Mouse (Mus musculus) cerebellum, postnatal 4 days (tissue): ENCODE results near the gene Tusc2.

Source experiments
- DNase-seq, 2 experiments: peaks; one replicate each; pipeline ENCODE4 v3.0.0; 2022; ENCODE audit warnings: low spot score in 2 of 2, mixed read lengths in 1 of 2

Tusc2 gene

DNA sequence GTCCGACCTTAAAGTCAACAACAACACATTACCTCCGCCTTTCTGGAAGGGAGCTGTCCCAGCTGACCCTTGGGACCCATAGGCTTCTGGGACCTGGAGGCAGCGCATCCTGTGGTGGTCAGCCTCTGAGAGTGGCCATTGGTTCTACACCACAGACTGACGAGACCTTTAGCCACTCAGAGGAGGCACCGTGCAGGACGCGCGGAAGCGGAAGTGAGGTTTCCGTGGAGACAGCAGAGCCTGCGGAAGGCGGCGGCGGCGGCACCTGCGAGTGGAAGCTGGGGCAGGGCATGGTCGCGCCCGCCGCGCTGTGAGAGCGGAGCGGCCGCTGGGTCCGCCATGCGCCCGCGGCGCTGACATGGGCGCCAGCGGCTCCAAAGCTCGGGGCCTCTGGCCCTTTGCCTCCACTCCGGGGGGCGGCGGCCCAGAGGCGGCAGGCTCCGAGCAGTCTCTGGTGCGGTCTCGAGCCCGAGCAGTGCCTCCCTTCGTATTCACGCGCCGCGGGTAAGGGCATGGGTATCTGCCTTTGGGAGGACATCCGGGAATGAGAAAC, at the start of gene Tusc2:
Gene Tusc2, plus strand, starts transcription at position 227 of the 553 bp plus-strand sequence.
- peak; percentile 85 to 90 for DNase-seq

GRCm38 (mm10) chr9:107514303-107514955, 48.6 kb upstream of the Tusc2 start:
- DNase-seq: peak; percentile 91 to 95

DNA sequence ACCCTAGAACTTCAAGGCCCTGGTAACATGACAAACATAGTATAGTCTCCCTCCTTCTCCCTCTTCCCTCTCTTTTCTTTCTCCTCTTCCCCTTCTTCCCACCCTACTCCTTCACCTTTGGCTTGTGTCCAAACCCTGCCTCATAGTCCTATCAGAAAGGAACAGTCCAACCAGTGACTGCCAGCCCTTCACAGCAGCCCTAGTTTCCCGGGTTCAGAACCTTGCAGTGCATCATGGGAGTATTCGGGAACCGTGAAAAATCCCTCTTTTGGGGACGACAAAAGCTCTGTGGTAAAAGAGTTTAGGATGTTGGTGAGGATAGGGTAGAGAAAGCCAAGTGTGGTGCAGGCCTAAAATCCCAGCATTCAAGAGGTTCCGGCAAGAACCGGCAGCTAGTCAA, 42.7 kb upstream of the Tusc2 start:
- DNase-seq: no peak

DNA sequence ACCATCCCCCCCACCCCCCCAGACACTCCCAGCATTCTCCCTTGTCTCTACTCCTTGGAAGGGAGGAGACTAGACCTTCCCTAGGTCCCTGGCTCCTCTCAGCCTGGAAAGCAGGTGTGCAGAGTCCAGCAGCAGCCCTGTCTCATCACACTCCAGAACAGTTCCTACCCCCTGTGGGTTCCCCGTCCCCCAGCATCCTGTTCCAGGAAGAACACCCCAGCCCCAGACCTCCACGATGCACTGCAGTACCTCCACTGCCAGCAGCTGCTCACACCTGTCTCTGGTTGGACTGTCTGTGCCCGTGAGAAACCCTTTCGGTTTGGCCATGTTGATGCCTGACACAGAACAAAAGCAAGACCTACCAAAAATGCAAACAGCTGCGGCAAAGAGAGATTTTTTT, 41.9 kb upstream of the Tusc2 start:
- no peak for DNase-seq

- DNase-seq: no peak
Observed at GRCm38 (mm10) chr9:107521711-107522399, 41.2 kb upstream of the Tusc2 start.

GRCm38 (mm10) chr9:107522400-107522711, 40.7 kb upstream of the Tusc2 start:
- no peak for DNase-seq

- peak; percentile 72 to 79 for DNase-seq
Observed at GRCm38 (mm10) chr9:107526198-107527026, 36.6 kb upstream of the Tusc2 start.

DNA sequence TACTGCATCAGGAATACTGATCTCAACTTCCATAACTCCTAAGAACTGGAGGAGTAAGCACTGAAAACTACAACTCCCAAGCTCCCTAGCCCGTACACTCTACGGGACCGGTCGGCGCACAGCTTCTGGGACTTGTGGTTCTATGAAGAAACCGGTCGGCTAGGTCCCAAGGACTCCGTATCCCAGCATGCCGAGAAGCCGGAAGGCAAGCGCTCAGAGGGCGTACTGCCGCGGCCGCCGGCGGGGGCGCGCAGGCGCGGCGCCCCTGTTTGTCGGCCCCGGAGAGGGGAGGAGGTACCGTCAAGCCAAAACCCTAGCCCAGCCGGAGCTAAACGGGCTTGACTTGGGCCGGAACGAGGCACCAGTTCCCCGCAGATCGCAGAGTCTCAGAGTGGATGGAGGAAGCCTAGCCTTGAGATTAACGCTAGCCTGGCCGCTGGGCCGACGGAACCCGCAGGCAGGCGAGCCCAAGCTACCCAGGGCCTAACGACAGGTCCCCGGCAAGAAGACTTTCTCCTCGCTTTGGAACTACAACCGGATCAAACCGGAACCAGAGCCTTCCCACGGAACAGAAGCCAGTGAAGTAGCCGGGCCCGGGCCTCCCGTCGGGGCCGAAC, 29.2 kb upstream of the Tusc2 start, which contains the start of gene Tmem115:
Gene Tmem115, plus strand, starts transcription at position 155 of the 617 bp plus-strand sequence.
- DNase-seq: peak; percentile 75 to 89

DNA sequence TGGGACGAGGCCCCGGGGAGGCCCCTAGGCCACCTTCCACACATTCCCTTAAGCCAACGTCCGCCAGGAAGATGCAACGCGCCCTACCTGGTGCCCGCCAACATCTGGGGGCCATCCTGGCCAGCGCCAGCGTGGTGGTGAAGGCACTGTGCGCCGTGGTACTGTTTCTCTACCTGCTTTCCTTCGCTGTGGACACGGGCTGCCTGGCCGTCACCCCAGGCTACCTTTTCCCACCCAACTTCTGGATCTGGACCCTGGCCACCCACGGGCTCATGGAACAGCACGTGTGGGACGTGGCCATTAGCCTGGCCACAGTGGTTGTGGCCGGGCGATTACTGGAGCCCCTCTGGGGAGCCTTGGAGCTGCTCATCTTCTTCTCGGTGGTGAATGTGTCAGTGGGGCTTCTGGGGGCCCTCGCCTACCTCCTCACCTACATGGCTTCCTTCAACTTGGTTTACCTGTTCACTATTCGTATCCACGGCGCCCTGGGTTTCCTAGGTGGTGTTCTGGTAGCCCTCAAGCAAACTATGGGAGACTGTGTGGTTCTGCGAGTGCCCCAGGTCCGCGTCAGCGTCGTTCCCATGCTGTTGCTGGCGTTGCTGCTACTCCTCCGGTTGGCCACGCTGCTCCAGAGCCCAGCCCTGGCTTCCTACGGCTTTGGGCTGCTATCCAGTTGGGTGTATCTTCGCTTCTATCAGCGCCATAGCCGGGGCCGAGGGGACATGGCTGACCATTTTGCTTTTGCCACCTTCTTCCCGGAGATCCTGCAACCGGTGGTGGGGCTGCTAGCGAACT, 28.4 kb upstream of the Tusc2 start:
- no peak for DNase-seq

- DNase-seq: no peak
Observed at GRCm38 (mm10) chr9:107538231-107538630, 24.8 kb upstream of the Tusc2 start.

- DNase-seq: no peak
Observed at GRCm38 (mm10) chr9:107538711-107539110, 24.3 kb upstream of the Tusc2 start.

GRCm38 (mm10) chr9:107539940-107540339, 23.1 kb upstream of the Tusc2 start:
- DNase-seq: no peak

- DNase-seq: no peak
Observed at GRCm38 (mm10) chr9:107540420-107540819, 22.6 kb upstream of the Tusc2 start.

DNA sequence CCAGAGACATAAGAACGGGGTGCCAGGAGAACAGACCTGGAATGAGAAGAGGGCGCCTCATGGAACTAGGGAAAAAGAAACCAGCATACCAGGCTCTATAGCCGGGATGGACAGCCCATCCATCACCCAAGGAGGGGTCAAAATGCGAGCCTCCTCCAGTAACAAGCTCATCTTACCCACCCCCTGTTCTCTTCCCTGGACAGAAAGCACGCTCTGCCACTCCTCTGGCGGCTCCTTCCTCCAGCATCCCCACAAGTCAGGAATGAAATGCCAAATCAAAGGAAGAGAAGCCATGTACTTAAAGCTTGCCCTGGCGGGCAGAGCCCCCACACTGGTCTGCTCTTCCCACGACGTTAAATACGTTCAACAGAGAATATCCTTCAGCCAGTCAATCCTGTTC, 22.1 kb upstream of the Tusc2 start:
- DNase-seq: no peak

GRCm38 (mm10) chr9:107541474-107542351, 21.3 kb upstream of the Tusc2 start, which contains the start of the genes Cyb561d2 and Nprl2:
Cyb561d2 (minus strand) TSS chr9:107542193.
Nprl2 (plus strand) TSS chr9:107542226.
- DNase-seq: peak; percentile 86 to 92

DNA sequence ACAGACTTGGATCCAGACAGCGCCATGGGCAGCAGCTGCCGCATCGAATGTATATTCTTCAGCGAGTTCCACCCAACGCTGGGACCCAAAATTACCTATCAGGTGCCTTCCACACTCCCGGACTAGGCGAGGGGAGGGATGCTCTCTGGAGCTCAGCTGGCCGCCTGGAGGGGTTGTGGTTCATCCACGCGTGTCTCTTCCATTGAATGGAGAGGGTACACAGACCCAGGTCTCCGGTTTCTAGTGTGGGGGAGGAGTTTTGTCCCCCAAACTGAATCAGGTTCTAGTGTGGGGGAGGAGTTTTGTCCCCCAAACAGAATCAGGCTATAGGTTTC, 20.7 kb upstream of the Tusc2 start:
- DNase-seq: no peak

GRCm38 (mm10) chr9:107542721-107543120, 20.3 kb upstream of the Tusc2 start:
- no peak for DNase-seq

DNA sequence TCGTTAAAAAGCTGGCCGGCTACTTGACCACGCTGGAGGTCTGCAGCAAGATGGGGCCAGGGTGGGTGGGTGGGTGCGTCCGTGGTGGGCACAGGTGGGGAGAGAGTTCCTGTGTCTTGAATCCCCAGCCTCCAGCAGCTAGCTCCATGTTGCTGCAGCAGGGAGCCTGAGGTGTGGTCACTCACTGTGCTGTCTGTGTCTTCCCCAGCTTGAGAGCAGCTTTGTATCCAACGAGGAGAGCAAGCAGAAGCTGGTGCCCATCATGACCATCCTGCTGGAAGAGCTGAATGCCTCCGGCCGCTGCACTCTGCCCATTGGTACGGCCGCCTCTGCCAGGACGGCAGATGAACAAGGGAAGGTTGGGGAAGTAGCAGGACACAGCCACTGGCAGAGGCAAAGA, 19.8 kb upstream of the Tusc2 start:
- DNase-seq: no peak

DNA sequence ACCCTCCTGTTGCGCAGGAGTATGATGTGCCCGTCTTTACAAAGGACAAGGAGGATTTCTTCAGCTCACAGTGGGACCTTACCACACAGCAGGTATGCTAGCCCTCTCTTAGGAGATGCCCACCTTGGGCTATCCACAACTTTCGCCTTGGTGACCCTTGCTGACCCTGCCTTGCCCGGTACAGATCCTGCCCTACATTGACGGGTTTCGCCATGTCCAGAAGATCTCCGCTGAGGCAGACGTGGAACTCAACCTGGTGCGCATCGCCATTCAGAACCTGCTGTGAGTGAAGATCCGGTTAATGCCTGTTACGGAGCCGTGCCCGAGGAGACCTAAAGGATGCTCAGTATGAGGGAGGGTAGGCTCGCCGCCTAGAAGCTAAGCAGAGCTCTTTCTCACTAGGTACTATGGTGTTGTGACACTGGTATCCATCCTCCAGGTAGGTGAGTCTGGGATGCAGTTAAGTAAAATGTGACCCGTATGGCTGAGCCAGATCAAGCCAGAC, 18.8 kb upstream of the Tusc2 start:
- no peak for DNase-seq

DNA sequence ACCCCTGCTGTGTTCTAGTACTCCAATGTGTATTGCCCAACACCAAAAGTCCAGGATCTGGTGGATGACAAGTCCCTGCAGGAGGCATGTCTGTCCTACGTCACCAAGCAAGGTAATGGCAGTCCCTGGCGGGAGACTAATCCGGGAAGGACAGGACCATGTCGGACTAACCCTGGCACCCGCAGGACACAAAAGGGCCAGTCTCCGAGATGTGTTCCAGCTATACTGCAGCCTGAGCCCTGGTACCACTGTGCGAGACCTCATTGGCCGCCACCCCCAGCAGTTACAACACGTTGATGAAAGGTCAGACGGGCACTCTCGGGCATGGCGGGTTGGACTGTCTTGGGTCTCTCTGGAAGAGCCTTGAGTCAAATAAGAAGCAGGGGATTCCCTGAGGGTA, 18.3 kb upstream of the Tusc2 start:
- DNase-seq: no peak
